Mouse (Mus musculus) thymus, adult 2 months (tissue): ENCODE results near the gene Rnf4. TPM values are rescaled to one million over a fixed set of nuclear protein-coding genes. Genes with fewer than 3 reads are reported as not detected.

Experiments used
- DNase-seq: peaks from one replicate; pipeline ENCODE4 v3.0.0; 2021
- H3K27ac ChIP-seq: fragments of 200-500 bp; 2 replicates; pipeline ENCODE4 v1.5.1; 2012; ENCODE audit warnings: low read length, control low read depth; ENCODE audit not compliant: control insufficient read depth, insufficient read depth
- H3K27me3 ChIP-seq: fragments of 200-500 bp; 2 replicates; pipeline ENCODE4 v1.6.1; 2012; ENCODE audit warnings: mild to moderate bottlenecking, low read length, moderate library complexity, mixed read lengths; ENCODE audit not compliant: control insufficient read depth, insufficient read depth
- H3K36me3 ChIP-seq: fragments of 200-500 bp; 2 replicates; pipeline ENCODE4 v1.6.1; 2012; ENCODE audit warnings: mild to moderate bottlenecking, low read length, moderate library complexity; ENCODE audit not compliant: control insufficient read depth, insufficient read depth
- H3K4me1 ChIP-seq: fragments of 200-500 bp; replicated peaks from 2 replicates; pipeline ENCODE4 v1.6.1; 2012; ENCODE audit warnings: low read length; ENCODE audit not compliant: control insufficient read depth, insufficient read depth
- H3K4me3 ChIP-seq: fragments of 200-500 bp; 2 replicates; pipeline ENCODE4 v1.5.1; 2012; ENCODE audit warnings: mild to moderate bottlenecking, low read length, control low read depth, moderate library complexity; ENCODE audit not compliant: control insufficient read depth, insufficient read depth
- CTCF ChIP-seq: fragments of 200-500 bp; IDR thresholded peaks from 2 replicates; pipeline ENCODE4 v1.5.1; 2012; ENCODE audit warnings: mild to moderate bottlenecking, control low read depth, low read length, moderate library complexity, borderline replicate concordance; ENCODE audit not compliant: control insufficient read depth, poor library complexity, insufficient read depth; ENCODE audit errors: extremely low read depth
- POLR2A ChIP-seq: fragments of 200-500 bp; IDR thresholded peaks from 2 replicates; pipeline ENCODE4 v1.6.1; 2012; ENCODE audit warnings: mild to moderate bottlenecking, low read length, control low read depth, moderate library complexity; ENCODE audit not compliant: control insufficient read depth, poor library complexity, insufficient read depth; ENCODE audit errors: extremely low read depth
- WGBS: fragments of 180-500 bp; shearing (Covaris S2); methylation state at CpG from one replicate; pipeline ENCODE4 v1.1.7; 2018; 5-methylcytosine and 5-hydroxymethylcytosine counted together
- polyA plus RNA-seq: library from polyadenylated mRNA; depleted of rRNA; stranded (reverse); fragments of >200 nt; gene quantifications from 2 replicates; pipeline ENCODE4 v1.2.3, GENCODE M21; 2012; rRNA removed

Rnf4 gene
- 110 and 125 TPM in 2 replicates for polyA plus RNA-seq

DNA sequence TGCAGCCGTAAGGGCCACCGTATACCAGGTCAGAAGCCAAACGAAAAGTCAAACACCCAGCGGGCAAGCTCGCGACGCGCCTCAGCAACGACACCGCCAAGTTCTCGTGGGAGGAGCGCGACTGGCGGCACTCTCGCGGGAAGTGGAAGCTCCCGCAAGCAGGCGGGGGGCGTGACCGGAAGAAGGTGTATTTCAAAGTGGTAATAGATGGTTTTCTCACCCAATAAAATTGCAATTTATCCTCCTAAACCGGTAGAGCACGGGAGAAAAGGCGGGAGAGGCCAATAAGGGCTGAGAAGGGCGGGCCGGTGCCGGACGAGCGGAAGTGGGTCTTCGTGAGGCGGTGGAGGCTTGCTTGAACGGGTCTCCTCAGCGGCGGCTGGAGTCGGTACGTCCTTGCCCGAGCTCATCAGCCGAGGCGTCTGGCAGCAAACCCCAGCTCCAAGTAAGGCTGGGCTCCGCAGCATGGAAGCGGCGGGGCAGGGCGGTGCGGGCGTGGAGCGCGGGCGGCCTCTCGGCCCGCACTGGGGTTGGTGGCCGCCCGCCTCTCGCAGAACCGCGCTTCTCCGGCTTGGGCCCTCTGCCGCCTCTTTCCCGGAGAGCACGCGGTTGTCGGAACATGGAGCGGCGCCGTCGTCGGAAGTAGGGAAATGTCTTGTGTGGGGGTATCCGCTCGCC, at the start of gene Rnf4:
Rnf4 (plus strand) TSS at position 193 of the 678 bp plus-strand sequence.
- Histone ChIP-seq H3K4me1 (peaks cover 6% of the 10 kb centered on the region), H3K27ac (peak within 1 kb of the TSS; percentile 70), H3K4me3 (peak within 1 kb of the TSS; percentile 77), H3K27me3 (no peaks in the 10 kb centered on the region), H3K36me3 (no peaks in the 10 kb centered on the region)
- DNase-seq = peak; percentile 99
- TF ChIP-seq CTCF (peak; percentile 18; the same call in 1 of the 2 replicates), POLR2A (peak; percentile 87)
- WGBS = under 1% methylated on average over 67 of the region's 67 CpGs

GRCm38 (mm10) chr5:34286516-34286915, 49.6 kb upstream of the Rnf4 start:
- Histone ChIP-seq H3K4me1 (peaks cover 11% of the 10 kb centered on the region), H3K4me3 (no peak overlapping the region), H3K27ac (no peak overlapping the region), H3K36me3 (no peaks in the 10 kb centered on the region), H3K27me3 (peaks cover 18% of the 10 kb centered on the region; the same call in 1 of the 2 replicates)
- TF ChIP-seq POLR2A (no peak), CTCF (no peak)
- 14% methylated on average over 11 of the region's 11 CpGs for WGBS
- no peak for DNase-seq

DNA sequence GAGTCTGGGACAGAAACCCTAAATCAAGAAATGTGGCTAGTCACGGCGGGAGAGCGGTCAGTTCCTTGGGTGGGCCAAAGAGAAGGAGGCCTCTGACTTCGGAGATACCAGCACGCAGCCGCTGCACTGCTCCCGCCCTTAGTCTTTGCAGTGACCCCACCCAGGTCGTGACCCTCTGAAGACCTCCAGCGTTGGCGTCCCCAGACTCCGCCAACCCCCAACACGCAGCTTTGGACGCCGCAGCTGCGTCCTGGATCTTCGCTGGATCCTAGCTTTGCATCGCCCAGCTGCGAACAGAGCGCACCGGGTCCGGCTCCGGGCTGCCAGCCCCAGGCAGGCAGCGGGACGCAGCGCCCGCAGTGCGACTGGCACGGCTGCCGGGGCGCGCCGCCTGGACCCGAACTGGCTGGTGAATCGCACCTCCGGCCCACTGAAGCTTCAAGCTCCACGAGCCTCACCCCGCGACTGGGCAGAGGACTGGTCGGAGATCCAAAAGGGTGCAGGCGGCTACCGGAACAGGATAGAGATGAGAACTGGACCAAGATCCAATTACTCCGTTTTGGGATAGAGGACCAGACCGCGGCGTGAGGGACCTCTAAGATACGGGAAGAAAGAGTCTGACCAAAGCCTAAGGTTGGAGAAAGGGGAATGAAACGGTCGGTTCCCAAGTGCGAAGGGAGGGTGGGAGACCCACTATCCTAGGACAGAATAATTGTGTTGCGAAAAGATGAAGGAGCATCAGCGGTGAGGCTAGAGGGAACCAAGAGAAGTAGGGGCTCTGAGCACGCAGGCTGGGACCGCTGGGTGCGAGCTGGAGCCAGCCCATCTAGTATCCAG, 48.9 kb upstream of the Rnf4 start:
- peaks cover 11% of the 10 kb centered on the region for H3K4me1 ChIP-seq
- peak; percentile 4 for DNase-seq
- peaks cover 18% of the 10 kb centered on the region; the same call in 1 of the 2 replicates for H3K27me3 ChIP-seq
- no peaks in the 10 kb centered on the region for H3K36me3 ChIP-seq
- no peak overlapping the region for H3K27ac ChIP-seq
- WGBS = 5% methylated on average over 54 of the region's 54 CpGs
- TF ChIP-seq POLR2A (no peak), CTCF (no peak)
- no peak overlapping the region for H3K4me3 ChIP-seq

DNA sequence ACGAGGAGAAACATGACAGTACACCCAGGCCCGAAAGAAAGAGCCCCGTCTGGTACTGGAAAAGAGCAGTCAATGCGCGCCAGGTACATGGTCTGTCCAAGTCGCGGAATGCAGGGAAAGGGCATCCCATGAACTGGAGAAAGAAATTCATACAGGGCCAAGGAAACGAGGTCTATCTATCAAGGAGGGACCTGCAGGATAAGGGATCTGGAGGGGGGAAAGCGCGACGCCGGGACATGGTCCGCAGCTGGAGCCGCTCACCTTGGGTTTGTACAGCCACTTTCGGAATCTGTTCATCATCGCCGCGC, 48.3 kb upstream of the Rnf4 start:
- H3K36me3 ChIP-seq = no peaks in the 10 kb centered on the region
- no peak for DNase-seq
- H3K4me3 ChIP-seq = peak overlapping the region; percentile 31
- TF ChIP-seq CTCF (no peak), POLR2A (no peak)
- peaks cover 11% of the 10 kb centered on the region for H3K4me1 ChIP-seq
- no peak overlapping the region for H3K27ac ChIP-seq
- H3K27me3 ChIP-seq = peaks cover 18% of the 10 kb centered on the region; the same call in 1 of the 2 replicates
- WGBS = 3% methylated on average over 18 of the region's 18 CpGs

DNA sequence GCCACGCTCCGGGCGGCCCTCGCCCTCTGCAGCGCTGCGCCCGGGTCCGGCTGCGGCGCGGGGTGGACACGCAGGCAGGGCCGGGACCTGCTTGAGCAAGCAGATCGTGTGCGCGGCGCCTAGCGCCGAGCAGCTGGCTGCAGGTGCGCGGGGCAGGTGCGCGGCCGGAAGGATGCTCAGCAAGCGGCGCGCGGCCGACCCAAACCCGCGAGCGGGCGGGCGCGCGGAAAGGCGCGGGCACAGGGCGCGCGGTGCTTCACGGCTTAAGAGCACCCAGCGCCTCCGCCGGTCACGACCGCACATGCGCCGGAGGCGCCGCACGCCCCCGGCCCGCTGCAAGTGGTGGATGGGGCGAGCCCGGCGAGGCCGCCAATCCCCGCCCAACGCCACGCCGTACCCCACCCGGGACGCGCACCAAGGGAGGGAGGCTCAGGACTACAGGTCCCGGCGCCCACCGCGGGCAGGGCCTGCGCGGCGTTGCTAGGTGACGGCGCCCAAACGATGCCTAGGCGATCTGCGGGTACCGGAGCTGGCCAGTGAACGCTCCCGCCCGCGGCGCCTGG, 47.9 kb upstream of the Rnf4 start, which contains the start of the genes Zfyve28 and Cfap99:
Zfyve28 (minus strand) TSS at position 296 of the 563 bp plus-strand sequence.
Cfap99 (plus strand) TSS at position 447 of the 563 bp plus-strand sequence.
- peak within 1 kb of the TSS; percentile 31 for H3K4me3 ChIP-seq
- TF ChIP-seq CTCF (peak; percentile 12; the same call in 1 of the 2 replicates), POLR2A (no peak)
- H3K27ac ChIP-seq = no peak within 1 kb of the TSS
- H3K36me3 ChIP-seq = no peaks in the 10 kb centered on the region
- H3K27me3 ChIP-seq = peaks cover 18% of the 10 kb centered on the region; the same call in 1 of the 2 replicates
- 2% methylated on average over 80 of the region's 83 CpGs for whole genome bisulfite sequencing
- DNase-seq = peak; percentile 59
- peaks cover 11% of the 10 kb centered on the region for H3K4me1 ChIP-seq

GRCm38 (mm10) chr5:34289286-34289685, 46.8 kb upstream of the Rnf4 start:
- no peak overlapping the region for H3K27ac ChIP-seq
- no peaks in the 10 kb centered on the region for H3K36me3 ChIP-seq
- DNase-seq = no peak
- WGBS = 81% methylated on average over 2 of the region's 2 CpGs
- peaks cover 11% of the 10 kb centered on the region for H3K4me1 ChIP-seq
- TF ChIP-seq POLR2A (no peak), CTCF (no peak)
- H3K27me3 ChIP-seq = peaks cover 18% of the 10 kb centered on the region; the same call in 1 of the 2 replicates
- H3K4me3 ChIP-seq = no peak overlapping the region
